Mouse (Mus musculus) embryonic facial prominence, embryonic 10.5 days (tissue): ENCODE data around the gene Pitpna. TPM values are rescaled to one million over a fixed set of nuclear protein-coding genes. Genes with fewer than 3 reads are reported as not detected.

Experiments
- DNase-seq: peaks from one replicate; pipeline ENCODE4 v3.0.0-alpha.2; 2017; ENCODE audit warnings: low spot score
- H3K27ac ChIP-seq: fragments of 300-500 bp; sonication (generic); replicated peaks from 2 replicates; pipeline ENCODE4 v1.5.1; 2016; ENCODE audit warnings: mild to moderate bottlenecking
- H3K27me3 ChIP-seq: fragments of 300-500 bp; sonication (generic); replicated peaks from 2 replicates; pipeline ENCODE4 v1.6.1; 2016; ENCODE audit warnings: low read depth, mild to moderate bottlenecking; ENCODE audit not compliant: poor library complexity, severe bottlenecking
- H3K36me3 ChIP-seq: fragments of 300-500 bp; sonication (generic); replicated peaks from 2 replicates; pipeline ENCODE4 v1.6.1; 2016; ENCODE audit warnings: mild to moderate bottlenecking, moderate library complexity
- H3K4me1 ChIP-seq: fragments of 300-500 bp; sonication (generic); 2 replicates; pipeline ENCODE4 v1.6.1; 2016
- H3K4me3 ChIP-seq: fragments of 300-500 bp; sonication (generic); 2 replicates; pipeline ENCODE4 v1.5.1; 2016; ENCODE audit warnings: mild to moderate bottlenecking, moderate library complexity
- H3K9me3 ChIP-seq: fragments of 300-500 bp; sonication (generic); 2 replicates; pipeline ENCODE4 v1.6.1; 2016; ENCODE audit warnings: mild to moderate bottlenecking
- WGBS: fragments of 180-500 bp; shearing (Covaris S2); methylation state at CpG from one replicate; pipeline ENCODE4 v1.1.7; 2016; 5-methylcytosine and 5-hydroxymethylcytosine counted together
- polyA plus RNA-seq: library from polyadenylated mRNA; unstranded; fragments of >200 nt; fragmentation: Nextera tagmentation; extraction: Ambion mirVana; gene quantifications from 2 replicates; pipeline ENCODE4 v1.2.1, GENCODE M21; 2016

Pitpna gene
- polyA plus RNA-seq, 1 experiment from 2014 or later: 61.5 TPM

- DNase-seq: peak; percentile 96
- no peaks in the 10 kb centered on the region for H3K27me3 ChIP-seq
- peaks cover 37% of the 10 kb centered on the region for H3K4me1 ChIP-seq
- peaks cover 26% of the 10 kb centered on the region for H3K36me3 ChIP-seq
- H3K9me3 ChIP-seq: no peaks in the 10 kb centered on the region
- H3K4me3 ChIP-seq: peak within 1 kb of the TSS; percentile 82
- peak within 1 kb of the TSS; percentile 78 for H3K27ac ChIP-seq
- WGBS: under 1% methylated on average over 53 of the region's 53 CpGs
Observed at GRCm38 (mm10) chr11:75630645-75631229, 42.8 kb downstream of the Pitpna start, which contains the start of gene Inpp5k. Gene Inpp5k (plus strand): TSS chr11:75630988.

GRCm38 (mm10) chr11:75631561-75632225, 43.8 kb downstream of the Pitpna start:
- 13% methylated on average over 13 of the region's 13 CpGs for WGBS
- Histone ChIP-seq H3K27ac (no peak overlapping the region), H3K4me1 (peaks cover 37% of the 10 kb centered on the region), H3K9me3 (no peaks in the 10 kb centered on the region), H3K4me3 (peak overlapping the region; percentile 82), H3K27me3 (no peaks in the 10 kb centered on the region), H3K36me3 (peaks cover 17% of the 10 kb centered on the region)
- DNase-seq: peak; percentile 19

GRCm38 (mm10) chr11:75632921-75633320, 45.0 kb downstream of the Pitpna start:
- Histone ChIP-seq H3K4me1 (peaks cover 37% of the 10 kb centered on the region), H3K36me3 (peaks cover 14% of the 10 kb centered on the region), H3K4me3 (no peak overlapping the region), H3K27ac (no peak overlapping the region), H3K27me3 (no peaks in the 10 kb centered on the region), H3K9me3 (no peaks in the 10 kb centered on the region)
- 90% methylated on average over 5 of the region's 5 CpGs for WGBS
- DNase-seq: no peak

- DNase-seq: no peak
- no peak overlapping the region for H3K4me3 ChIP-seq
- H3K36me3 ChIP-seq: peaks cover 15% of the 10 kb centered on the region
- H3K27me3 ChIP-seq: no peaks in the 10 kb centered on the region
- H3K27ac ChIP-seq: no peak overlapping the region
- 79% methylated on average over 3 of the region's 3 CpGs for WGBS
- no peaks in the 10 kb centered on the region for H3K9me3 ChIP-seq
- H3K4me1 ChIP-seq: peaks cover 32% of the 10 kb centered on the region
Observed at GRCm38 (mm10) chr11:75634801-75635200, 46.9 kb downstream of the Pitpna start.

- Histone ChIP-seq H3K4me3 (no peak overlapping the region), H3K4me1 (peaks cover 28% of the 10 kb centered on the region), H3K27me3 (no peaks in the 10 kb centered on the region), H3K36me3 (peaks cover 15% of the 10 kb centered on the region), H3K27ac (0 out of 2 replicates have a peak overlapping the region, but pooled peaks have one; percentile 4), H3K9me3 (no peaks in the 10 kb centered on the region)
- WGBS: 69% methylated on average over 11 of the region's 11 CpGs
- no peak for DNase-seq
Observed at GRCm38 (mm10) chr11:75635315-75635714, 47.4 kb downstream of the Pitpna start.

- Histone ChIP-seq H3K27me3 (no peaks in the 10 kb centered on the region), H3K9me3 (no peaks in the 10 kb centered on the region), H3K4me3 (no peak overlapping the region), H3K27ac (no peak overlapping the region), H3K4me1 (peaks cover 7% of the 10 kb centered on the region; the same call in 1 of the 2 replicates), H3K36me3 (peaks cover 11% of the 10 kb centered on the region)
- no peak for DNase-seq
- 84% methylated on average over 5 of the region's 5 CpGs for WGBS
Observed at GRCm38 (mm10) chr11:75643323-75643722, 55.4 kb downstream of the Pitpna start.

GRCm38 (mm10) chr11:75644684-75645083, 56.8 kb downstream of the Pitpna start:
- Histone ChIP-seq H3K9me3 (no peaks in the 10 kb centered on the region), H3K4me3 (no peak overlapping the region), H3K27ac (no peak overlapping the region), H3K27me3 (no peaks in the 10 kb centered on the region), H3K36me3 (peaks cover 6% of the 10 kb centered on the region; the same call in 1 of the 2 replicates), H3K4me1 (peaks cover 8% of the 10 kb centered on the region; the same call in 1 of the 2 replicates)
- WGBS: 89% methylated on average over 9 of the region's 9 CpGs
- DNase-seq: no peak

GRCm38 (mm10) chr11:75647681-75648211, 59.8 kb downstream of the Pitpna start:
- peaks cover 34% of the 10 kb centered on the region for H3K4me1 ChIP-seq
- H3K9me3 ChIP-seq: no peaks in the 10 kb centered on the region
- no peak for DNase-seq
- peaks cover 9% of the 10 kb centered on the region for H3K27me3 ChIP-seq
- H3K27ac ChIP-seq: 0 out of 2 replicates have a peak overlapping the region, but pooled peaks have one; percentile 14
- peaks cover 6% of the 10 kb centered on the region; the same call in 1 of the 2 replicates for H3K36me3 ChIP-seq
- H3K4me3 ChIP-seq: no peak overlapping the region
- WGBS: 72% methylated on average over 6 of the region's 6 CpGs

GRCm38 (mm10) chr11:75649155-75649561, 61.3 kb downstream of the Pitpna start:
- WGBS: 69% methylated on average over 4 of the region's 4 CpGs
- no peak for DNase-seq
- Histone ChIP-seq H3K4me3 (no peak overlapping the region), H3K36me3 (peaks cover 6% of the 10 kb centered on the region; the same call in 1 of the 2 replicates), H3K27ac (no peak overlapping the region), H3K9me3 (no peaks in the 10 kb centered on the region), H3K4me1 (peaks cover 47% of the 10 kb centered on the region), H3K27me3 (peaks cover 23% of the 10 kb centered on the region)

GRCm38 (mm10) chr11:75650311-75650710, 62.4 kb downstream of the Pitpna start, which contains the start of gene Myo1c:
Gene Myo1c (plus strand): TSS chr11:75650504.
- Histone ChIP-seq H3K27ac (peak within 1 kb of the TSS; percentile 85), H3K4me3 (peak within 1 kb of the TSS; percentile 73), H3K4me1 (peaks cover 58% of the 10 kb centered on the region), H3K27me3 (peaks cover 35% of the 10 kb centered on the region), H3K36me3 (0 out of 2 replicates have a peak, but pooled peaks cover 2% of the 10 kb centered on the region), H3K9me3 (no peaks in the 10 kb centered on the region)
- DNase-seq: peak; percentile 14
- 65% methylated on average over 7 of the region's 7 CpGs for WGBS

- WGBS: 44% methylated on average over 13 of the region's 13 CpGs
- 0 out of 2 replicates have a peak, but pooled peaks cover 2% of the 10 kb centered on the region for H3K36me3 ChIP-seq
- H3K9me3 ChIP-seq: no peaks in the 10 kb centered on the region
- H3K27me3 ChIP-seq: peaks cover 39% of the 10 kb centered on the region
- peak overlapping the region; percentile 85 for H3K27ac ChIP-seq
- peaks cover 65% of the 10 kb centered on the region for H3K4me1 ChIP-seq
- peak overlapping the region; percentile 73 for H3K4me3 ChIP-seq
- DNase-seq: no peak
Observed at GRCm38 (mm10) chr11:75650958-75651425, 63.1 kb downstream of the Pitpna start.

- Histone ChIP-seq H3K27me3 (peaks cover 46% of the 10 kb centered on the region), H3K4me1 (peaks cover 71% of the 10 kb centered on the region), H3K27ac (peak overlapping the region; percentile 85), H3K4me3 (peak overlapping the region; percentile 73), H3K9me3 (no peaks in the 10 kb centered on the region), H3K36me3 (0 out of 2 replicates have a peak, but pooled peaks cover 2% of the 10 kb centered on the region)
- WGBS: under 1% methylated on average over 54 of the region's 54 CpGs
- DNase-seq: peak; percentile 76
Observed at GRCm38 (mm10) chr11:75651426-75652221, 63.7 kb downstream of the Pitpna start.
